Mouse (Mus musculus): Measurements from ENCODE around the gene Bhmt. TPM values are rescaled to one million over a fixed set of nuclear protein-coding genes. Genes with fewer than 3 reads are reported as not detected.

Bhmt gene
- polyA plus RNA-seq, 1 experiment from 2014 or later = 196 TPM

DNA sequence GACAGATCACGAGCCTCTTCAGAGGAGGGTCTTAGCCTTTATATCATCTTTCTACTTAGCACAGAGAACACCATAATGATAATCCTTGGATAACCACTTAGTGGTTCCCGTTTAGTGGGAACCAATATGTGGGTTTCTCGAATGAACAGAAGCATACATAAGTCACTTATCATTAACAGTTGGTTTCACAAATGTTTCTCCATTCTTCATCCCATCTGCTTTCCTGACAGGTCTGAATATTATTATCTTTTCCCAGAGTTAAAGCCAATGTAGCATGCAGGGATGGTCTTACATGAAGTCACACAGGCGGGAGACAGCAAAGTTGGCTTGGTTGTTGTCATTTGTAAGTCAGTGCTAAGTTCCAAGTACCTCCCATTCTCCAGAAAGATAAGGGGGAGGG, 29.8 kb upstream of the Bhmt start:
- no peak overlapping the region for H3K9ac ChIP-seq (ENCODE audit: low read depth, low read length)
- no peak overlapping the region for H3K27ac ChIP-seq (ENCODE audit: low read length)
- no peaks in the 10 kb centered on the region for H3K27me3 ChIP-seq (ENCODE audit: control insufficient read depth, insufficient read depth, low read depth, low read length)
- H3K4me1 ChIP-seq (ENCODE audit: control insufficient read depth, low read depth, low read length) = no peaks in the 10 kb centered on the region
- ATAC-seq (ENCODE audit: low read depth) = no peak
- no peak overlapping the region for H3K4me2 ChIP-seq (ENCODE audit: low read depth, low read length)
- 61% methylated on average over 4 of the region's 4 CpGs for WGBS (ENCODE audit: insufficient replicate concordance)
- no peak overlapping the region for H3K4me3 ChIP-seq (ENCODE audit: low read depth, low read length)
- H3K9me3 ChIP-seq (replicated peaks; ENCODE audit: control insufficient read depth, low read length) = no peaks in the 10 kb centered on the region
- H3K36me3 ChIP-seq (ENCODE audit: control insufficient read depth, insufficient read depth) = no peaks in the 10 kb centered on the region; the same call in none of the 2 replicates

DNA sequence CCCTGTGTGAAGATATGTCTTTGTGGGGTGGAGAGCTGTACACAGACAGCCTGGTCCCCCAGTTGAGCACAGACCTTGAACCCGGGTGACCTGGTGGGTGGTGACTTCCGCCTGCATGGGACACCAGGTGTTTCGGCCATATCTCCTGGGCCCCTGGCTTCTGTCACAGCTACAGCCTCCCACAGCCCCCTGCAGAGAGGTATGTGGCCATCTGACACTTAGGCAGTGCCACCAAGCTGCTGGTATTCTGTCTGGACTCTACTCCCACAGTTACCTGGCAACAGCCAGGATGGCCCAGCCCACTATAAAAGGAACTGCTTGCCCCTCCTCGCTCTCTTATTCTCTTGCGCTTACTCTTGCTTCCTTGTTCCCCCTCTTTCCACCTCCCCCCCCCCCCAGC, 20.2 kb upstream of the Bhmt start:
- ATAC-seq (ENCODE audit: low read depth) = no peak
- no peak overlapping the region for H3K9ac ChIP-seq (ENCODE audit: low read depth, low read length)
- no peaks in the 10 kb centered on the region for H3K27me3 ChIP-seq (ENCODE audit: control insufficient read depth, insufficient read depth, low read depth, low read length)
- peaks cover 2% of the 10 kb centered on the region; the same call in 1 of the 2 replicates for H3K36me3 ChIP-seq (ENCODE audit: control insufficient read depth, insufficient read depth)
- no peaks in the 10 kb centered on the region for H3K4me1 ChIP-seq (ENCODE audit: control insufficient read depth, low read depth, low read length)
- H3K4me3 ChIP-seq (ENCODE audit: low read depth, low read length) = no peak overlapping the region
- H3K9me3 ChIP-seq (replicated peaks; ENCODE audit: control insufficient read depth, low read length) = no peaks in the 10 kb centered on the region
- H3K27ac ChIP-seq (ENCODE audit: low read length) = no peak overlapping the region
- no peak overlapping the region for H3K4me2 ChIP-seq (ENCODE audit: low read depth, low read length)
- WGBS (ENCODE audit: insufficient replicate concordance) = 76% methylated on average over 5 of the region's 5 CpGs

DNA sequence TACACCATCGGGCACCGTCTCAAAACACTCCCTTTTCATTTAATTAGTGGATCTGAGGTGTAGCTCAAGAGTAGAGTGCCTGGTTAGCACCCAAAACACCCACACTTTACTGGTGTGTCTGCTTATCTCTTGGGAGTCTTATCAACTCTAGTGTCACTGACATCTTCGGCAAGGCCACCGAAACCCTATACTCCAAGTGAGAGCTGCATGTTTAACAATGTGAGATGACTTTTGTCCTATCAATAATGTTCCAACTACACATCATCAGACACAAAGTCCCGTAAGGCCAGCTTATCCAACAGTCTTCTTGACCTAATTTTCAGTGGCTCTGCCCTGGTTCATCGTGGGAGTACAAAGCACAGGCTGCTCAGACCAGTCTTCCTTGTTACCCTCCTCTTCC, 15.6 kb upstream of the Bhmt start:
- no peaks in the 10 kb centered on the region for H3K9me3 ChIP-seq (replicated peaks; ENCODE audit: control insufficient read depth, low read length)
- H3K4me3 ChIP-seq (ENCODE audit: low read depth, low read length) = no peak overlapping the region
- no peaks in the 10 kb centered on the region for H3K4me1 ChIP-seq (ENCODE audit: control insufficient read depth, low read depth, low read length)
- 0 out of 2 replicates have a peak, but pooled peaks cover 2% of the 10 kb centered on the region for H3K36me3 ChIP-seq (ENCODE audit: control insufficient read depth, insufficient read depth)
- no peak overlapping the region for H3K4me2 ChIP-seq (ENCODE audit: low read depth, low read length)
- WGBS (ENCODE audit: insufficient replicate concordance) = 53% methylated on average over 6 of the region's 6 CpGs
- no peak overlapping the region for H3K9ac ChIP-seq (ENCODE audit: low read depth, low read length)
- H3K27me3 ChIP-seq (ENCODE audit: control insufficient read depth, insufficient read depth, low read depth, low read length) = no peaks in the 10 kb centered on the region
- H3K27ac ChIP-seq (ENCODE audit: low read length) = no peak overlapping the region
- no peak for ATAC-seq (ENCODE audit: low read depth)

DNA sequence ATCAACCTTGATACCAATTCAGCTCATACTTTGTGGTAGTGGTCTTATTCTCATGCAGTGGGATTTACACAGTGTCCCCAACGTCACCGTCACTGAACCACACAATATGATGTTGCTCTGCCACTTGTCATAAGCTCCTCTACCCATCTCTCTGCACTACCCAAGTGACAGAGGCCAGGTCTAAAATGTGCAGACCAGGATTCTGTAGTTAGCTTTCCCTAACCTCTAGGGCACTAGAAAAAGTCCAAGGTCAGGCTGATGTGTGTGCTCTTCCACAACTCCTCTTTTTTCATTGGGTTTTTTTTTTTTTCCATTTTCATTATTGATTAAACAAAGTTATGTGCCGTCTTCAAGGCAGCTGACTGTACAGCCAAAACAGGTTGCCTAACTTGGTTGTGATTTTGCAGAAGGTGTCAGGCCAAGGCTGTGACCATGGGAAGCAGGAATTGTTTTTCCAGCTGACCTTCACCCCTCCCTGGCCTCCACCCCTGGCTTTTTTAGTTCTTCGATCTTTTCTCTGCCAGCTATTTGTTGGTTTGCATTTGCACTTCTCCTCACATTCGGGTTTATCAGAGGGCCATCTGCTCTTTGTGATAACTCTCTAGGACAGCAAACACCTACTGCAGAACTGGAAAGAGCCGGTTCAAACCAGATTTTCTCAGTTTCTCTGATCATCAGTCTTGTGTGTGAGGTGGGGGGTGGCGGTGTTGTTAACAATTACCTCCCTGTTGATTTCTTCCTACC, 10.8 kb upstream of the Bhmt start:
- Histone ChIP-seq H3K4me2 (ENCODE audit: low read depth, low read length) (no peak overlapping the region), H3K27ac (ENCODE audit: low read length) (peak overlapping the region; percentile 77), H3K4me1 (ENCODE audit: control insufficient read depth, low read depth, low read length) (no peaks in the 10 kb centered on the region), H3K9ac (ENCODE audit: low read depth, low read length) (no peak overlapping the region), H3K27me3 (ENCODE audit: control insufficient read depth, insufficient read depth, low read depth, low read length) (no peaks in the 10 kb centered on the region), H3K9me3 (replicated peaks; ENCODE audit: control insufficient read depth, low read length) (no peaks in the 10 kb centered on the region), H3K36me3 (ENCODE audit: control insufficient read depth, insufficient read depth) (no peaks in the 10 kb centered on the region), H3K4me3 (ENCODE audit: low read depth, low read length) (no peak overlapping the region)
- WGBS (ENCODE audit: insufficient replicate concordance) = 56% methylated on average over 7 of the region's 7 CpGs
- ATAC-seq (ENCODE audit: low read depth) = peak; percentile 83

DNA sequence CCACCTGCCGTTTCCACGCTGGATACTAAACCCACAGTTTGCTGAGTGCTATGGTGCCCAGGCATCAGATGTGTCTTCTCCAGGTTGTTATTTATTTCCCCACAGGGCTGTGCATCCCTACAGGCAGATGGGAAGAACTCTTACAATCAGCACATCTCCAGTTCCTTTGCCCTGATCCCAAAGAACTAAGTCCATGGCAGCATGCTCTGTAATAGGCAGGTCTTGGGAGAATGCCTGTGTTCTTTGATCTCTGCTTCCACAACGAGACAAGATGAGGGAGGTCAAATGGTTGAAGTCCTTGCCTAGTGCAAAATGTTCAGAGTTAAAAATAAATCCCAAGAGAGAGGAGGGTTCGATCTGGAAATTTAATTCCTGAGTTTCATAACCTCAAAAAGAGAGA, 1.9 kb upstream of the Bhmt start:
- H3K36me3 ChIP-seq (ENCODE audit: control insufficient read depth, insufficient read depth) = no peaks in the 10 kb centered on the region
- H3K4me3 ChIP-seq (ENCODE audit: low read depth, low read length) = no peak overlapping the region
- H3K27ac ChIP-seq (ENCODE audit: low read length) = no peak overlapping the region
- WGBS (ENCODE audit: insufficient replicate concordance) = 44% methylated on average over 4 of the region's 4 CpGs
- ATAC-seq (ENCODE audit: low read depth) = no peak
- H3K4me1 ChIP-seq (ENCODE audit: control insufficient read depth, low read depth, low read length) = no peaks in the 10 kb centered on the region
- H3K9me3 ChIP-seq (replicated peaks; ENCODE audit: control insufficient read depth, low read length) = no peaks in the 10 kb centered on the region
- H3K9ac ChIP-seq (ENCODE audit: low read depth, low read length) = no peak overlapping the region
- H3K27me3 ChIP-seq (ENCODE audit: control insufficient read depth, insufficient read depth, low read depth, low read length) = no peaks in the 10 kb centered on the region
- H3K4me2 ChIP-seq (ENCODE audit: low read depth, low read length) = no peak overlapping the region

DNA sequence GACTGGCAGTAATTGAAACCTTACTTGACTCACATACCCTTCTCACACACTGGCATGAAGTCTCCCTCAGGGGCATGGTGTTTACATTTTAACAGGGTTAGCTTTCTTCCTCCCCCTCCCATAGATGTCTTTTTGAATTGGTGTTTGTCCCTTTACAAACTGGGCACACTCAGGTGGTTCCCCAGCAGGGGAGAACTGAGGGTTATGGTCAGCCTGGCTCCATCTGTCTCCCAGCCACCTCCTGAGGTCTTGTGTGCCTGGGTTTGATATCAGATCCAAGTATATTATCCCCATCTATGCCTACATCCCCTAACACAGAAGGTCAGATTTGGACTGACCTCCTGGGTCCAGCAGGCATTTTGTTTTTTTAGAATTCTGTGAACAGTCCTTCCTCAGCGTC, 1.2 kb downstream of the Bhmt start:
- no peak for ATAC-seq (ENCODE audit: low read depth)
- Histone ChIP-seq H3K36me3 (ENCODE audit: control insufficient read depth, insufficient read depth) (no peaks in the 10 kb centered on the region), H3K27me3 (ENCODE audit: control insufficient read depth, insufficient read depth, low read depth, low read length) (no peaks in the 10 kb centered on the region), H3K4me3 (ENCODE audit: low read depth, low read length) (peak overlapping the region; percentile 47), H3K9me3 (replicated peaks; ENCODE audit: control insufficient read depth, low read length) (no peaks in the 10 kb centered on the region), H3K4me2 (ENCODE audit: low read depth, low read length) (peak overlapping the region; percentile 26), H3K9ac (ENCODE audit: low read depth, low read length) (peak overlapping the region; percentile 43; the same call in 1 of the 2 replicates), H3K27ac (ENCODE audit: low read length) (peak overlapping the region; percentile 67), H3K4me1 (ENCODE audit: control insufficient read depth, low read depth, low read length) (no peaks in the 10 kb centered on the region)
- 77% methylated on average over 1 of the region's 1 CpGs for WGBS (ENCODE audit: insufficient replicate concordance)

DNA sequence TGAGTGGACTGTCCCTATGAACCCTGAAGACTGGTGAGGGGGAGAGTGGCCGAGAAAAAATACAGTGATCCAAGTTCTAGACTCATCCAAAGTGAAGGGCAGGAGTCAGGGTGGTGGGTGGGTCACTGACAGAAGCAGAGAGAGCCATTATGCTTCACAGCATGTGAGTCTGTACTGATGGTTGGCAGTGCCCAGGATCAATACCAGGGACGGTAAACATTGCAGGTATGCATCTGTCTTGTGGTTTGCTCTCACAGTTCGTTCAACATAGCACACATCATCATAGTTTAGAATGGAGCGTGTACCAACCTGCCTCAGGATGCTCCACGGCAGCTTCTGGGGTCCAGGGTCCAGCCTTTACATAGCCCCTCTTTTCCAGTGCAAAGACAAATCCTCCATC, 4.8 kb downstream of the Bhmt start:
- Histone ChIP-seq H3K36me3 (ENCODE audit: control insufficient read depth, insufficient read depth) (no peaks in the 10 kb centered on the region), H3K27me3 (ENCODE audit: control insufficient read depth, insufficient read depth, low read depth, low read length) (no peaks in the 10 kb centered on the region), H3K4me1 (ENCODE audit: control insufficient read depth, low read depth, low read length) (no peaks in the 10 kb centered on the region), H3K9me3 (replicated peaks; ENCODE audit: control insufficient read depth, low read length) (no peaks in the 10 kb centered on the region), H3K27ac (ENCODE audit: low read length) (no peak overlapping the region), H3K4me3 (ENCODE audit: low read depth, low read length) (no peak overlapping the region), H3K4me2 (ENCODE audit: low read depth, low read length) (no peak overlapping the region), H3K9ac (ENCODE audit: low read depth, low read length) (no peak overlapping the region)
- no peak for ATAC-seq (ENCODE audit: low read depth)
- 46% methylated on average over 5 of the region's 5 CpGs for WGBS (ENCODE audit: insufficient replicate concordance)

DNA sequence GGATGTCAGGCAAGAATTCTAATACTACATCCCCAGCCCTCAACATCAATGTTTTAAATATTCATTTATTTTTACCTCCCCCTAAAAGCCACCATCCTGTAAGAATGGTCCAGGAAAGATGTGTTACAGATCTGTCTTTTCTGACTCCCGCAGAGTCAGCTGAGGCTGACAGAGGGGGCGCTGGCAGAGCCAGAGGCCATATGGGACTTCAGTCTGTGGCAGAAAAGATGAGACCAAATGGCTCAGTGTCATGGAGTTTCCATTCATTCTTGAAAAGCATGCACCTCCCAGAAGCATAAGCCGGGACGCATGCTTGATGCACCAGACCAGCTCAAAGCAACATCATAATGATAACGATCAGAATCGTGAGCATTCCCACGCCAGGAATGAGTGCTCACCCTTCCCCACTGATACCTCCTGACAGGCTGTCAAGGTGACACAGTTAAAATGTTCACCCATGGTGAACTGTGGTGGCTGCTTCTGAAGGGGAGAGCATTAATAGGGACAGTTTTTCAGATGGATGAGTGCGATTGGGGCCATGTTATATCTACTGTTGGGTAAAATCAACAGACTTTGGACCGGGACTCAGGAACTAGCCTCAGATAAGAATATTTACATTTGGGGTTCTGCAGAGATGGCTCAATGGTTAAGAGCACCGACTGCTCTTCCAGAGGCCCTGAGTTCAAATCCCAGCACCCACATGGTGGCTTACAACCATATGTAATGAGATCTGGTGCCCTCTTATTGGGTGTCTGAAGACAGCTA, 6.6 kb downstream of the Bhmt start:
- no peaks in the 10 kb centered on the region for H3K27me3 ChIP-seq (ENCODE audit: control insufficient read depth, insufficient read depth, low read depth, low read length)
- H3K36me3 ChIP-seq (ENCODE audit: control insufficient read depth, insufficient read depth) = no peaks in the 10 kb centered on the region
- H3K9me3 ChIP-seq (replicated peaks; ENCODE audit: control insufficient read depth, low read length) = no peaks in the 10 kb centered on the region
- H3K9ac ChIP-seq (ENCODE audit: low read depth, low read length) = no peak overlapping the region
- H3K4me1 ChIP-seq (ENCODE audit: control insufficient read depth, low read depth, low read length) = no peaks in the 10 kb centered on the region
- no peak overlapping the region for H3K27ac ChIP-seq (ENCODE audit: low read length)
- no peak overlapping the region for H3K4me2 ChIP-seq (ENCODE audit: low read depth, low read length)
- 58% methylated on average over 10 of the region's 10 CpGs for WGBS (ENCODE audit: insufficient replicate concordance)
- no peak overlapping the region for H3K4me3 ChIP-seq (ENCODE audit: low read depth, low read length)
- no peak for ATAC-seq (ENCODE audit: low read depth)

DNA sequence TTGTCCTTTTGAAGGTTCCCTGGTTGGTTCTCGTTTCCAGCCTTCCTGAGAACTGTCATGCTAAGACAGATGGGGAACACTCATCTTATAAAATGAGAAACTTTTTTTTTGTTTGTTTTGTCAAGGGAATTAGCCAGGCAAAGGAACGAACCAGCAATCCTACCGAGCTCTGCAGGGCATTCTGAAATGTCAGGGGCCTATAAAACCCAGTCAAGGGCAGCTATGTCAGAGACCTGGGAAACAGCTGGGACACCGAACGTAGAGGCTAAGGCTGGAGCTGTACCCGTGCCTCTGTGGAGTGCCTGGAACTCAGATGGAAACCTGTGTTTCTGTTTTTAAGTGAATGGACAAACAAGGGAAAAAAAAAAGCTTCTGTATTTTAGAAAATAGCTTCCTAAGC, 8.9 kb downstream of the Bhmt start:
- H3K4me1 ChIP-seq (ENCODE audit: control insufficient read depth, low read depth, low read length) = no peaks in the 10 kb centered on the region
- ATAC-seq (ENCODE audit: low read depth) = no peak
- no peaks in the 10 kb centered on the region for H3K36me3 ChIP-seq (ENCODE audit: control insufficient read depth, insufficient read depth)
- H3K9me3 ChIP-seq (replicated peaks; ENCODE audit: control insufficient read depth, low read length) = no peaks in the 10 kb centered on the region
- no peak overlapping the region for H3K4me3 ChIP-seq (ENCODE audit: low read depth, low read length)
- H3K27ac ChIP-seq (ENCODE audit: low read length) = no peak overlapping the region
- 42% methylated on average over 6 of the region's 6 CpGs for WGBS (ENCODE audit: insufficient replicate concordance)
- no peak overlapping the region for H3K9ac ChIP-seq (ENCODE audit: low read depth, low read length)
- H3K27me3 ChIP-seq (ENCODE audit: control insufficient read depth, insufficient read depth, low read depth, low read length) = no peaks in the 10 kb centered on the region
- H3K4me2 ChIP-seq (ENCODE audit: low read depth, low read length) = no peak overlapping the region

All from liver, embryonic 16.5 days (tissue).